Mouse (Mus musculus) intestine, embryonic 15.5 days (tissue): ENCODE measurements around the gene Igf2r. TPM values are rescaled to one million over a fixed set of nuclear protein-coding genes. Genes with fewer than 3 reads are reported as not detected.

ENCODE experiments used
- ATAC-seq: fragments of 200-750 bp; cut with Nextera tagmentation; 2 replicates; pipeline ENCODE4 v1.8.0; 2017; ENCODE audit warnings: moderate TSS enrichment, moderate library complexity
- H3K27ac ChIP-seq: fragments of 300-500 bp; sonication (generic); 2 replicates; pipeline ENCODE4 v1.5.1; 2015; ENCODE audit warnings: mild to moderate bottlenecking, inconsistent platforms
- H3K27me3 ChIP-seq: fragments of 300-500 bp; sonication (generic); replicated peaks from 2 replicates; pipeline ENCODE4 v1.6.1; 2015; ENCODE audit warnings: inconsistent platforms
- H3K36me3 ChIP-seq: fragments of 300-500 bp; sonication (generic); 2 replicates; pipeline ENCODE4 v1.6.1; 2015; ENCODE audit warnings: inconsistent platforms
- H3K4me1 ChIP-seq: fragments of 300-500 bp; sonication (generic); replicated peaks from 2 replicates; pipeline ENCODE4 v1.6.1; 2015; ENCODE audit warnings: inconsistent platforms
- H3K4me2 ChIP-seq: fragments of 300-500 bp; sonication (generic); replicated peaks from 2 replicates; pipeline ENCODE4 v1.6.1; 2015; ENCODE audit warnings: mild to moderate bottlenecking, inconsistent platforms
- H3K4me3 ChIP-seq: fragments of 300-500 bp; sonication (generic); replicated peaks from 2 replicates; pipeline ENCODE4 v1.5.1; 2015; ENCODE audit warnings: inconsistent platforms
- H3K9ac ChIP-seq: fragments of 300-500 bp; sonication (generic); 2 replicates; pipeline ENCODE4 v1.6.1; 2015; ENCODE audit warnings: inconsistent platforms
- H3K9me3 ChIP-seq: fragments of 300-500 bp; sonication (generic); 2 replicates; pipeline ENCODE4 v1.6.1; 2016; ENCODE audit warnings: inconsistent platforms
- WGBS: fragments of 180-500 bp; shearing (Covaris S2); methylation state at CpG from one replicate; pipeline ENCODE4 v1.1.7; 2015; 5-methylcytosine and 5-hydroxymethylcytosine counted together
- polyA plus RNA-seq: library from polyadenylated mRNA; unstranded; fragments of >200 nt; fragmentation: Nextera tagmentation; extraction: Ambion mirVana; gene quantifications from 2 replicates; pipeline ENCODE4 v1.2.1, GENCODE M21; 2015

Gene Igf2r
- polyA plus RNA-seq, 1 experiment from 2014 or later: 37.5 TPM

GRCm38 (mm10) chr17:12718251-12718650, 51.2 kb downstream of the Igf2r start:
- no peak overlapping the region for H3K27ac ChIP-seq
- no peak overlapping the region for H3K4me3 ChIP-seq
- H3K9me3 ChIP-seq: no peaks in the 10 kb centered on the region
- no peak overlapping the region for H3K4me2 ChIP-seq
- no peak overlapping the region for H3K9ac ChIP-seq
- ATAC-seq: no peak
- H3K4me1 ChIP-seq: peaks cover 10% of the 10 kb centered on the region
- H3K36me3 ChIP-seq: peaks cover 12% of the 10 kb centered on the region
- 46% methylated on average over 7 of the region's 7 CpGs for WGBS
- no peaks in the 10 kb centered on the region for H3K27me3 ChIP-seq

- peak overlapping the region; percentile 37; the same call in 1 of the 2 replicates for H3K27ac ChIP-seq
- no peaks in the 10 kb centered on the region for H3K27me3 ChIP-seq
- ATAC-seq: no peak
- no peak overlapping the region for H3K4me3 ChIP-seq
- no peak overlapping the region for H3K9ac ChIP-seq
- WGBS: 79% methylated on average over 4 of the region's 4 CpGs
- H3K9me3 ChIP-seq: no peaks in the 10 kb centered on the region
- peaks cover 5% of the 10 kb centered on the region for H3K4me1 ChIP-seq
- H3K4me2 ChIP-seq: no peak overlapping the region
- peaks cover 12% of the 10 kb centered on the region for H3K36me3 ChIP-seq
Measured at GRCm38 (mm10) chr17:12717445-12717844, 52.0 kb downstream of the Igf2r start.

- Histone ChIP-seq H3K27me3 (no peaks in the 10 kb centered on the region), H3K4me1 (no peaks in the 10 kb centered on the region)
Measured at GRCm38 (mm10) chr17:12715032-12715431, 54.4 kb downstream of the Igf2r start.

GRCm38 (mm10) chr17:12714080-12714561, 55.3 kb downstream of the Igf2r start:
- H3K9ac ChIP-seq: no peak overlapping the region
- no peak for ATAC-seq
- H3K4me2 ChIP-seq: no peak overlapping the region
- no peak overlapping the region for H3K4me3 ChIP-seq
- H3K36me3 ChIP-seq: peaks cover 14% of the 10 kb centered on the region
- no peaks in the 10 kb centered on the region for H3K9me3 ChIP-seq
- no peaks in the 10 kb centered on the region for H3K4me1 ChIP-seq
- H3K27ac ChIP-seq: no peak overlapping the region
- H3K27me3 ChIP-seq: no peaks in the 10 kb centered on the region
- WGBS: 69% methylated on average over 5 of the region's 5 CpGs

More at GRCm38 (mm10) chr17:12715032-12715431, 54.4 kb downstream of the Igf2r start:
- H3K9ac ChIP-seq: no peak overlapping the region
- no peak for ATAC-seq
- peaks cover 12% of the 10 kb centered on the region for H3K36me3 ChIP-seq
- H3K27ac ChIP-seq: no peak overlapping the region
- no peaks in the 10 kb centered on the region for H3K9me3 ChIP-seq
- WGBS: 54% methylated on average over 1 of the region's 1 CpGs
- no peak overlapping the region for H3K4me2 ChIP-seq
- H3K4me3 ChIP-seq: no peak overlapping the region

- H3K4me3 ChIP-seq: no peak overlapping the region
- 76% methylated on average over 3 of the region's 3 CpGs for WGBS
- H3K27ac ChIP-seq: no peak overlapping the region
- no peak for ATAC-seq
- H3K4me2 ChIP-seq: no peak overlapping the region
- no peak overlapping the region for H3K9ac ChIP-seq
- H3K27me3 ChIP-seq: no peaks in the 10 kb centered on the region
- no peaks in the 10 kb centered on the region for H3K9me3 ChIP-seq
- H3K4me1 ChIP-seq: no peaks in the 10 kb centered on the region
- peaks cover 16% of the 10 kb centered on the region for H3K36me3 ChIP-seq
Measured at GRCm38 (mm10) chr17:12712993-12713392, 56.5 kb downstream of the Igf2r start.

GRCm38 (mm10) chr17:12712191-12712590, 57.3 kb downstream of the Igf2r start:
- ATAC-seq: no peak
- Histone ChIP-seq H3K9ac (no peak overlapping the region), H3K4me1 (no peaks in the 10 kb centered on the region), H3K36me3 (peaks cover 16% of the 10 kb centered on the region), H3K27ac (0 out of 2 replicates have a peak overlapping the region, but pooled peaks have one; percentile 13), H3K27me3 (no peaks in the 10 kb centered on the region), H3K4me2 (no peak overlapping the region), H3K4me3 (no peak overlapping the region), H3K9me3 (no peaks in the 10 kb centered on the region)

- no peak overlapping the region for H3K4me2 ChIP-seq
- H3K27ac ChIP-seq: no peak overlapping the region
- 85% methylated on average over 2 of the region's 2 CpGs for WGBS
- no peaks in the 10 kb centered on the region for H3K4me1 ChIP-seq
- no peak for ATAC-seq
- H3K27me3 ChIP-seq: no peaks in the 10 kb centered on the region
- no peak overlapping the region for H3K4me3 ChIP-seq
- no peaks in the 10 kb centered on the region for H3K9me3 ChIP-seq
- peaks cover 16% of the 10 kb centered on the region; the same call in 1 of the 2 replicates for H3K36me3 ChIP-seq
- H3K9ac ChIP-seq: no peak overlapping the region
Measured at GRCm38 (mm10) chr17:12710976-12711375, 58.5 kb downstream of the Igf2r start.

GRCm38 (mm10) chr17:12710050-12710780, 59.2 kb downstream of the Igf2r start:
- Histone ChIP-seq H3K27me3 (no peaks in the 10 kb centered on the region), H3K9me3 (no peaks in the 10 kb centered on the region), H3K27ac (no peak overlapping the region), H3K36me3 (peaks cover 17% of the 10 kb centered on the region; the same call in 1 of the 2 replicates), H3K9ac (no peak overlapping the region), H3K4me2 (no peak overlapping the region), H3K4me3 (no peak overlapping the region), H3K4me1 (no peaks in the 10 kb centered on the region)
- 90% methylated on average over 13 of the region's 13 CpGs for WGBS
- no peak for ATAC-seq

GRCm38 (mm10) chr17:12708398-12708797, 61.1 kb downstream of the Igf2r start:
- H3K9me3 ChIP-seq: no peaks in the 10 kb centered on the region
- H3K4me2 ChIP-seq: no peak overlapping the region
- H3K4me1 ChIP-seq: no peaks in the 10 kb centered on the region
- peaks cover 29% of the 10 kb centered on the region for H3K36me3 ChIP-seq
- H3K4me3 ChIP-seq: no peak overlapping the region
- WGBS: 86% methylated on average over 3 of the region's 3 CpGs
- no peak overlapping the region for H3K27ac ChIP-seq
- H3K27me3 ChIP-seq: no peaks in the 10 kb centered on the region
- no peak overlapping the region for H3K9ac ChIP-seq
- no peak for ATAC-seq

GRCm38 (mm10) chr17:12706590-12707049, 62.8 kb downstream of the Igf2r start:
- peaks cover 29% of the 10 kb centered on the region for H3K36me3 ChIP-seq
- no peaks in the 10 kb centered on the region for H3K27me3 ChIP-seq
- no peak overlapping the region for H3K4me3 ChIP-seq
- H3K9me3 ChIP-seq: no peaks in the 10 kb centered on the region
- no peak for ATAC-seq
- H3K27ac ChIP-seq: no peak overlapping the region
- no peak overlapping the region for H3K4me2 ChIP-seq
- WGBS: 70% methylated on average over 10 of the region's 10 CpGs
- H3K4me1 ChIP-seq: no peaks in the 10 kb centered on the region
- H3K9ac ChIP-seq: no peak overlapping the region

GRCm38 (mm10) chr17:12702901-12703300, 66.6 kb downstream of the Igf2r start:
- 74% methylated on average over 5 of the region's 5 CpGs for WGBS
- ATAC-seq: no peak
- no peak overlapping the region for H3K9ac ChIP-seq
- no peak overlapping the region for H3K27ac ChIP-seq
- 0 out of 2 replicates have a peak, but pooled peaks cover 2% of the 10 kb centered on the region for H3K4me1 ChIP-seq
- H3K4me3 ChIP-seq: no peak overlapping the region
- H3K27me3 ChIP-seq: no peaks in the 10 kb centered on the region
- peaks cover 25% of the 10 kb centered on the region for H3K36me3 ChIP-seq
- H3K4me2 ChIP-seq: no peak overlapping the region
- no peaks in the 10 kb centered on the region for H3K9me3 ChIP-seq

GRCm38 (mm10) chr17:12700373-12700772, 69.1 kb downstream of the Igf2r start:
- Histone ChIP-seq H3K4me1 (0 out of 2 replicates have a peak, but pooled peaks cover 2% of the 10 kb centered on the region), H3K36me3 (peaks cover 31% of the 10 kb centered on the region), H3K9me3 (no peaks in the 10 kb centered on the region), H3K4me3 (no peak overlapping the region), H3K9ac (no peak overlapping the region), H3K27ac (no peak overlapping the region), H3K27me3 (no peaks in the 10 kb centered on the region), H3K4me2 (no peak overlapping the region)
- peak; percentile 97 for ATAC-seq
- WGBS: 88% methylated on average over 6 of the region's 6 CpGs

GRCm38 (mm10) chr17:12691899-12692298, 77.6 kb downstream of the Igf2r start:
- H3K27ac ChIP-seq: no peak overlapping the region
- WGBS: 63% methylated on average over 7 of the region's 7 CpGs
- no peak overlapping the region for H3K4me2 ChIP-seq
- H3K9me3 ChIP-seq: no peaks in the 10 kb centered on the region
- peaks cover 52% of the 10 kb centered on the region for H3K36me3 ChIP-seq
- H3K4me3 ChIP-seq: no peak overlapping the region
- H3K27me3 ChIP-seq: no peaks in the 10 kb centered on the region
- no peaks in the 10 kb centered on the region; the same call in 1 of the 2 replicates for H3K4me1 ChIP-seq
- no peak overlapping the region for H3K9ac ChIP-seq
- ATAC-seq: peak; percentile 66
